Mouse (Mus musculus) lung, postnatal 0 days (tissue): Measurements from ENCODE around the gene Actr3.

Experiments
- CTCF ChIP-seq: IDR thresholded peaks from 2 replicates; pipeline ENCODE4 v1.5.1; 2016; ENCODE audit warnings: antibody characterized with exemption, mild to moderate bottlenecking
- EP300 ChIP-seq: IDR thresholded peaks from 2 replicates; pipeline ENCODE4 v1.6.1; 2016; ENCODE audit warnings: antibody characterized with exemption, mild to moderate bottlenecking, control low read depth

- TF ChIP-seq EP300 (no peak), CTCF (no peak)
These were observed 35.5 kb upstream of the Actr3 start for GRCm38 (mm10) chr1:125470805-125471648.
